Mouse (Mus musculus) layer of hippocampus, adult 2 months (tissue): ENCODE results near the gene Rnf150. TPM values are rescaled to one million over a fixed set of nuclear protein-coding genes. Genes with fewer than 3 reads are reported as not detected.

Experiments
- DNase-seq, 2 experiments: peaks; one replicate each; pipeline ENCODE4 v3.0.0; 2022; ENCODE audit warnings: low spot score in 2 of 2
- H3K27ac ChIP-seq: fragments of 200-600 bp; 2 replicates; pipeline ENCODE4 v1.8.1; 2022
- H3K4me3 ChIP-seq: fragments of 200-600 bp; 2 replicates; pipeline ENCODE4 v1.8.1; 2022; ENCODE audit warnings: mild to moderate bottlenecking
- CTCF ChIP-seq: fragments of 200-600 bp; conservative IDR thresholded peaks from 2 replicates; pipeline ENCODE4 v1.8.1; 2022; ENCODE audit warnings: antibody characterized with exemption, mild to moderate bottlenecking, moderate library complexity
- total RNA-seq, 2 experiments: library from RNA; stranded (reverse); gene quantifications; 2 replicates each; pipeline ENCODE4 v1.2.3; 2021

Gene Rnf150
- total RNA-seq, 2 experiments from 2014 or later, result 49.7 to 50.7 TPM

- DNase-seq, result no peak
- TF ChIP-seq CTCF, result no peak
- Histone ChIP-seq H3K27ac (no peak overlapping the region), H3K4me3 (no peak overlapping the region)
Observed at GRCm38 (mm10) chr8:83110177-83110576, 247.0 kb downstream of the Rnf150 start.

GRCm38 (mm10) chr8:83135086-83135485 is 271.9 kb downstream of the Rnf150 start:
- TF ChIP-seq CTCF, result no peak
- Histone ChIP-seq H3K27ac (no peak overlapping the region), H3K4me3 (no peak overlapping the region)
- DNase-seq, result no peak

DNA sequence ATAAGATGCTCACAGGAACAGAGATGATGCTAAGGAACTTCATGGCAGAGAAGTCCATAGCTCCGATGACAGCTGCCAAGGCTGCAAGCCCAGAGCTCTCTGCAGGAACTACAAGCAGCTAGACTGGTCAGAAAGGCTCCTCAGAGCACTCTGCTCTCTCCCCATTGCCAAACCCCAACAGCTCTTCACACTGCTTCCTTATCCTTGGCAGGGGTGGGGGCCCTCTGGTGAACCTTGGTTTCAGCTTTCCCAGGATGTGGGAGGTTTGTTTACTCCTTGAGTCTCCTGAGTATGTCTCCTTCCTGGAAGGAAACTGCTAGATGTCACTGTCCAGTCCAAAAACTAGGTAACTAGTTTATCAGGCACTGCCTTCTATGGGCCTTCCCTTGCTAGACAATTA is 276.9 kb downstream of the Rnf150 start:
- no peak for TF ChIP-seq CTCF
- H3K27ac ChIP-seq, result peak overlapping the region; percentile 59; the same call in 1 of the 2 replicates
- no peak for DNase-seq
- H3K4me3 ChIP-seq, result no peak overlapping the region

DNA sequence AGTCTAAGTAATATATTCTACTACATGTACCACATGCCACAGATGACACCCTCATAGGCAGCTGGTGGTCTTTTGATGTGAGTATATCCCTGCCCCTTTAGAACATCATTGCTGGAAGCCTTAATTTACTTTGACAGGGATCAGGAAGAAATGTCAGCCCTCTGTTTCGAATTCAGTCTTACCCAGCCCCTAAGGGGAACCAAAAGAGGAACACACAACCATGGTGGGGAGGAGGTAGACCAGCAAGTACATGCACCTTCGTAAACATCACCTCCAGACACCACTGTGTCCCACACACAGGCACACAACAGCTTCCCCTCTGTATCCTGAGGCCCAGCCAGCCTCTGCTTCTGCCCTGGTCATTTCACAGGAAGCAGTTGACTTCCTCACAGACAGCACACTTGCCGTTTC is 277.6 kb downstream of the Rnf150 start:
- DNase-seq, result no peak
- Histone ChIP-seq H3K27ac (peak overlapping the region; percentile 59; the same call in 1 of the 2 replicates), H3K4me3 (no peak overlapping the region)
- TF ChIP-seq CTCF, result no peak

Other genes with a start within 250 kb of the Rnf150 start
- gene Zfp330, start 89.2 kb upstream of the Rnf150 start, total RNA-seq, result 10 to 100 TPM; 34.4 to 41.5 TPM